Mouse (Mus musculus) leukemia stem cell, adult 10-12 weeks (primary cell): ENCODE data around the gene Rims1. TPM values are rescaled to one million over a fixed set of nuclear protein-coding genes. Genes with fewer than 3 reads are reported as not detected.

ENCODE experiments used
- polyA plus RNA-seq: library from polyadenylated mRNA; stranded (reverse); fragments of >175 nt; gene quantifications from 2 replicates; pipeline ENCODE4 v1.2.3, GENCODE M21; 2012; ENCODE audit warnings: low replicate concordance

Gene Rims1
- not detected in 2 replicates for polyA plus RNA-seq

DNA sequence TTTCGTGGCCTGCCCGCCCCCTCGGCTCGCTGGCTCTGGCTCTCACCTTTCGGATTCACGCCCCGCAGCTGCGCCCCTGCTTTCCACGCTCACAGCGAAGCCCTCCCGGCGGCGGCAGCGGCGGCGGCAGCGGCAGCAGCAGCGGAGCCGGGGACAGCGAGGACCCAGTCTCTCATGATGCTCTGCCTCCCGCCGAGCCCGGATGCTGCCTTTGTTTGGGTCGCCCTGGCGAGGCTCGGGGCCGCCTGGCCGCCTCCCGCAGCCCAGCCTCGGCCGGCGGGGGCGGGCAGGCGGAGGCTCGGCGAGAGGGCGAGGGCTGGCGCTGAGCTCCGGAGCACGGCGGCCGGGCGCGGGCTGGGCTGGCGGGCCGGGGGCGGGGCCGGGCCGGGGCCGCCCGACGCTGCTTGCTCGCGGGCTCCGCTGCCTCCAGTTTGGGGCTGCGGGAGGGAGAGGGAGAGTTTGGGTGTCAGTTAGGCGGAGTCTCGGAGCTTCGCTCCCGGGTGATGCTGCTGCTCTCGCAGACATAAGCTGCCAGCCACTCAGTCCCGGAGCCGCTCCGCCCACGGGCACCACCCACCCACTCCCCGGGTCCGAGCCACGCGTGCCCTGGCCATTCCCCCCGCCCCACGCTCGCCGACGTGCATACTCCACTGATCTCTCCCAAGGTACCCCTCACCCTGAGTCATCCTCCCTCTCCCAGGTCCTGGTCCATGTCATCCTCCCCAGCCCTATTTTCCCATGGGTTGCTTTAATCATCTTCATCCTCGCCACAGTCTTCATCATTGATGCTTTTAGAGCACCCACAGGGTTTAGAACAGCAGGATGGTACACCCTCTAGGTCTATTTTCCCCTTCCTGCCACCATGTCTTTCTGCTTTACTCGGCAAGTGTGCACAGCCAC is at the start of gene Rims1:
TSS of gene Rims1 (minus strand) at position 269 of the 900 bp plus-strand sequence.

